Mouse (Mus musculus) neural tube, embryonic 14.5 days (tissue): ENCODE results near the gene Lemd1. TPM values are rescaled to one million over a fixed set of nuclear protein-coding genes. Genes with fewer than 3 reads are reported as not detected.

Experiments
- ATAC-seq: fragments of 200-750 bp; cut with Nextera tagmentation; 2 replicates; pipeline ENCODE4 v1.8.0; 2017; ENCODE audit warnings: low read depth, mild to moderate bottlenecking, moderate TSS enrichment, moderate library complexity
- H3K27ac ChIP-seq: fragments of 300-500 bp; sonication (generic); 2 replicates; pipeline ENCODE4 v1.5.1; 2014; ENCODE audit warnings: low read depth, mild to moderate bottlenecking, control low read depth, low read length, moderate library complexity, mixed read lengths
- H3K27me3 ChIP-seq: fragments of 300-500 bp; sonication (generic); 2 replicates; pipeline ENCODE4 v1.6.1; 2014; ENCODE audit warnings: low read length; ENCODE audit not compliant: control insufficient read depth, insufficient read depth
- H3K36me3 ChIP-seq: fragments of 300-500 bp; sonication (generic); 2 replicates; pipeline ENCODE4 v1.6.1; 2014; ENCODE audit warnings: low read length, mixed read lengths; ENCODE audit not compliant: control insufficient read depth, insufficient read depth
- H3K4me1 ChIP-seq: fragments of 300-500 bp; sonication (generic); 2 replicates; pipeline ENCODE4 v1.6.1; 2014; ENCODE audit warnings: low read length; ENCODE audit not compliant: control insufficient read depth, insufficient read depth
- H3K4me2 ChIP-seq: fragments of 300-500 bp; sonication (generic); 2 replicates; pipeline ENCODE4 v1.6.1; 2014; ENCODE audit warnings: mild to moderate bottlenecking, low read depth, low read length, control low read depth
- H3K4me3 ChIP-seq: fragments of 300-500 bp; sonication (generic); 2 replicates; pipeline ENCODE4 v1.5.1; 2014; ENCODE audit warnings: low read depth, low read length, control low read depth, mixed read lengths
- H3K9ac ChIP-seq: fragments of 300-500 bp; sonication (generic); replicated peaks from 2 replicates; pipeline ENCODE4 v1.6.1; 2014; ENCODE audit warnings: low read depth, mild to moderate bottlenecking, control low read depth, low read length, mixed read lengths
- H3K9me3 ChIP-seq: fragments of 300-500 bp; sonication (generic); 2 replicates; pipeline ENCODE4 v1.6.1; 2016; ENCODE audit warnings: low read length; ENCODE audit not compliant: control insufficient read depth
- WGBS: fragments of 180-500 bp; shearing (Covaris S2); extraction: QIAGEN DNeasy Blood & Tissue Kit; methylation state at CpG from one replicate; pipeline ENCODE4 v1.1.7; 2014; 5-methylcytosine and 5-hydroxymethylcytosine counted together
- polyA plus RNA-seq: library from polyadenylated mRNA; unstranded; fragments of >200 nt; fragmentation: Nextera tagmentation; extraction: Ambion mirVana; gene quantifications from 2 replicates; pipeline ENCODE4 v1.2.1, GENCODE M21; 2014

Lemd1 gene
- polyA plus RNA-seq, 1 experiment from 2014 or later = 25.3 TPM

DNA sequence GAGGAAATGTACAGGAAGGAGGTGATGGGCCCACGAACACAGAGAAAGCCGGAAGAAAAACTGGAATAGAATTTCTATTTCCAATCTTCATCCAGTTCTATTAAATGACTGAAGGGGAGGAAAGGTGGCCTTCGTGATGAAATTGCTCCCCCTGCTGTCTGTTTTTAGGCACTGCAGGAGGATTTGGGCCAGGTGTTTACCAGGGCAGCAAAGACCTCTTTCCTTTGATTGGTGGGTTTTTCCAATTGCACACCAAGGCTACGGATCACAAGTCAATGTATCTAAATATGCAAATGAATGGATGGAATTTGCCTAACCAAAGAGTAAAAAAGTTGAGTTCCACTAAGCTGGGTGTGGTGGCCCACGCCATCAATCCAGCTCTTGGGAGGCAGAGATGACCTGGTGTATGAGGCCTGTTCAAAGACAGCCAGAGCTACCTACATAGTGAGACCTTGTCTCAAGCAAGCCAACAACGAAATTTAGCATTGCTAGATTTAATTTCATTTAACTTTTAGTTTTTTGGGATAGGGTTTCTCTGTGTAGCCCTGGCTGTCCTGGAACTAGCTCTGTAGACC, 46.4 kb downstream of the Lemd1 start:
- ATAC-seq = no peak

DNA sequence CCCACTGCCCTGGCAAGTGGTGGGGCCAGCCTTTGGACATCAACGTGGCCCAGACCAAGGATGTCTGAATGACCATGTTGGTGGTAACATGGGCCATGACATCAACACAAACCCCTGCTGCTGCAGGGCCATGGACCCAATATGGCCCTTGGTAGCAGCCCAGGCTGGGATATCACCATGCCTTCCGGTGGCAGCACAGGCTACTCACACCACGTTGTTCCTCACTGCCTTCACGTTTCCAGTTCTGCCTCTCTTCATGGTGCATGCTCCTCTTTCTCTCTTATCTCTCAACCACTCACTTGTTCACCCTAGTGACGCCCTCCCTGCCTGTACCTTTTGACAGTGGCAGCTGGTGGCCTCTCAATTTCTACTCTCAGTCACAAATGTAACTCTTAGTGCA, 53.8 kb downstream of the Lemd1 start:
- Histone ChIP-seq H3K9me3 (no peaks in the 10 kb centered on the region), H3K4me1 (no peaks in the 10 kb centered on the region), H3K4me3 (no peak overlapping the region), H3K27me3 (no peaks in the 10 kb centered on the region), H3K4me2 (no peak overlapping the region), H3K36me3 (no peaks in the 10 kb centered on the region), H3K9ac (no peak overlapping the region), H3K27ac (no peak overlapping the region)
- WGBS = 61% methylated on average over 4 of the region's 5 CpGs
- no peak for ATAC-seq

More for the DNA sequence above, 46.4 kb downstream of the Lemd1 start:
- 0 out of 2 replicates have a peak, but pooled peaks cover 2% of the 10 kb centered on the region for H3K27me3 ChIP-seq
- WGBS = 26% methylated on average over 6 of the region's 6 CpGs
- H3K9me3 ChIP-seq = no peaks in the 10 kb centered on the region
- H3K9ac ChIP-seq = no peak overlapping the region
- H3K27ac ChIP-seq = no peak overlapping the region
- H3K4me1 ChIP-seq = no peaks in the 10 kb centered on the region
- no peak overlapping the region for H3K4me2 ChIP-seq
- H3K36me3 ChIP-seq = no peaks in the 10 kb centered on the region
- H3K4me3 ChIP-seq = no peak overlapping the region

DNA sequence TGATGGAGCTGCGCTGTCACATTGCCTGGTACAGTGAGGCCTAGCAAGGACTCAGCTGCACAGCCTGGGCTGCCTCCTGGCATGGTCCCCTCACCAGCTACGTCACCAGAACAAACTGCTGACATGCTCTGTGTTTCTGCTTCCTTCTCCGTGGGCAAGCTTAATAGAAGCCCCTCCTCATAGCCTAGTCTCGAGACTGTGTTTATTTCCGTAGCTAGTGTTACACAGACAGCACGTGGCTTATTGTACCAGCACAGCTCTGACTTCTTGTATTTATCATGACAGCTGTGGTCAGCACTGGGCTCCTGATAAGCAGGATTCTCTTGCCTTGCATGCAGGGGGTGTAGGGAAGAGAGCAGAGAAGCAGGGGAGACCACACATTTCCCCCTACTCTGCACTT, 54.9 kb downstream of the Lemd1 start:
- Histone ChIP-seq H3K27me3 (no peaks in the 10 kb centered on the region), H3K9ac (no peak overlapping the region), H3K36me3 (no peaks in the 10 kb centered on the region), H3K27ac (no peak overlapping the region), H3K4me3 (no peak overlapping the region), H3K9me3 (no peaks in the 10 kb centered on the region), H3K4me2 (no peak overlapping the region), H3K4me1 (no peaks in the 10 kb centered on the region)
- WGBS = 69% methylated on average over 6 of the region's 6 CpGs
- ATAC-seq = no peak

DNA sequence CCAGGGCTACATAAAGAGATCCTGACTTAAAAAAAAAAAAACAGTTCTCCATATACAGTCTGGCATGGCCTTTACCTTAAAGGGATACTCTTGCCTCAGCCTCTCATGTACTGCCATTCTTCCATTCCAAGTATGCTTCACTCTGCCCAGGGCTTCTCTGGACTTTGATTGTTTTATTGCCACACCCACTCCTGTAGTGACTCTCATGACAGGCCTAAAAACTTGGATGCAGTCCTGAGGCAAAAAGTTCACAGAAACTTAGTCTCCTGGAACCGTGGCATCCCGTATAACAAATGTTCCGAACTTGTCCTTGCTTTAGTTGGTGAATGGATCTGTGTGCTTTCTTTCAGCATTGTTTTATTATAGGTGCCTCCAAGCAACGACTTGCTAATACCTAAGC, 55.4 kb downstream of the Lemd1 start:
- Histone ChIP-seq H3K4me1 (no peaks in the 10 kb centered on the region), H3K27ac (no peak overlapping the region), H3K4me3 (no peak overlapping the region), H3K27me3 (no peaks in the 10 kb centered on the region), H3K36me3 (no peaks in the 10 kb centered on the region), H3K4me2 (no peak overlapping the region), H3K9ac (no peak overlapping the region), H3K9me3 (no peaks in the 10 kb centered on the region)
- 93% methylated on average over 4 of the region's 4 CpGs for WGBS
- no peak for ATAC-seq

DNA sequence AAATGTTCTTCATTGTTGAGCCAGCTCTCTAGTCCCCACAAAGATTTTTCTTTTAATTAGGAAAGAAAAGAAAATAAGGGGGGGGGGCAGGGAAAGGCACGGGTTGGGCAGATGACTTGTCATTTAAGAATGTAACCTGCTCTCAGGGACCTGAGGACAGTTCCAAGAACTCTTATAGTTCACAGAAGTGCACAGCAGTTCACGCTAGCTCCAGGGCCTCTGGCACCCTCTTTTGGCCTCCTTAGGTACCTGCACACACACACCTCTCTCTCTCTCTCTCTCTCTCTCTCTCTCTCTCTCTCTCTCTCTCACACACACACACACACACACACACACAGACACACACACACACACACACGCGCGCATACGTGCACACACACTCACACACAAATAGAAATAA, 63.2 kb downstream of the Lemd1 start:
- Histone ChIP-seq H3K4me1 (no peaks in the 10 kb centered on the region), H3K9ac (no peak overlapping the region), H3K9me3 (no peaks in the 10 kb centered on the region), H3K36me3 (no peaks in the 10 kb centered on the region), H3K4me2 (no peak overlapping the region), H3K27me3 (no peaks in the 10 kb centered on the region), H3K27ac (no peak overlapping the region), H3K4me3 (no peak overlapping the region)
- 81% methylated on average over 6 of the region's 6 CpGs for WGBS
- no peak for ATAC-seq

DNA sequence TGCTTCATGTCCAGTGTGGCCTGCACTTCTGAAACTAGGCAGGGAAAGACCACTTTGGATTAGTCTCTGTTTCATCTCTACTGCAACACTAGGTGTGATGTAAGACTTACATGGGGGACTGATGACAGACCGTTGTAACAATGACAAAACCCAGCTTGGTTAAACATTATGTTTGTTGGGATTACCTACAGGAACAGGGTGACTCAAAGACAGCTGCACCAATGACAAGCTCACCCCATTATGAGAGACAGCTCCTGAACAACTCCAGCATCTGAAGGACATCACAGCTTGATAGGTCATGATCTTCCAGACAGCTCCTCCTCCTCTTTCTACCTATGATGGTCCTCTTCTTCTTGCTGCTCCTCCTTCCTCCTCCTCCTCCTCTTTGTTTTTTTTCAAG, 69.1 kb downstream of the Lemd1 start:
- no peaks in the 10 kb centered on the region for H3K4me1 ChIP-seq
- no peak for ATAC-seq
- no peak overlapping the region for H3K9ac ChIP-seq
- WGBS = 91% methylated on average over 1 of the region's 1 CpGs
- no peak overlapping the region for H3K27ac ChIP-seq
- no peaks in the 10 kb centered on the region for H3K27me3 ChIP-seq
- H3K36me3 ChIP-seq = no peaks in the 10 kb centered on the region
- H3K4me3 ChIP-seq = no peak overlapping the region
- H3K4me2 ChIP-seq = no peak overlapping the region
- no peaks in the 10 kb centered on the region for H3K9me3 ChIP-seq

DNA sequence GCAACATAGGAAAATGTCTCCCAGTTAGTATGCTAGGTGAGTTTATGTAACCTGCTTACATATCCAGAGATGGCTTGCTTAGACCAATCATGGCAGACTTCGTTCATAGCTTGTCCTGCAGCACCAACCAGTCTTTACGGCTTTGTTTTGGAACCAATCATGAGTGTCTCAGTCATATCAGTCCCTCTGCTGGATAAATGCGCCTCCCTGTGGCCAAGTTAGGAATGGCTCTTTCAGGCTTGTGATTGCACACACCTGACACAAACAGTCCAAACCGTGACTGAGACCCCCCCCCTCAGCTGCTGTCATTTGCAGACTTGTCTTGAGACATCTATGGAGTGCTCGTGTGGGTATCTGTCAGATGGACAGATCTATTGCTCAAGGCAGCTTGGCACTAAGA, 69.8 kb downstream of the Lemd1 start:
- 71% methylated on average over 5 of the region's 5 CpGs for WGBS
- ATAC-seq = no peak
- no peaks in the 10 kb centered on the region for H3K9me3 ChIP-seq

DNA sequence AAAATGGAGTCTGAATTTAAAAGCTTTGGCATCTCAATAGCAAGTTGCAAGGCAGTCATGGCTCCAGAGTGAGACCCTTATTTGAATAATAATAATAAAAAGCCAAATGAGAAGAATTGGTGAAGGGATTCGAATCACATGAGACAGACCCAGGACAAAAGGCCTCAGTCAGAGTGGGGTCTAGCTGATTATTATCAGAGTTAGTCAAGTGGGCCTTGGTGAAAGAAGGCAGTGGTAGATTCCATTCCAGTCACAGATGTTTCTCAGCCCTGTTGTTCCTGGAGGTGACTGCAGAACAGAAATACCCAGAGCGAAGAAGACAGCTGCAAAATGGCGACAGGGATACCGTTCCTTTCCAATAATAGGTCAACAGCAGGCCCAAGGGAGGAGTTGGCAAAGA, 72.4 kb downstream of the Lemd1 start:
- no peak overlapping the region for H3K4me2 ChIP-seq
- no peak overlapping the region for H3K4me3 ChIP-seq
- no peak overlapping the region for H3K9ac ChIP-seq
- WGBS = 76% methylated on average over 4 of the region's 4 CpGs
- H3K9me3 ChIP-seq = no peaks in the 10 kb centered on the region
- no peaks in the 10 kb centered on the region for H3K4me1 ChIP-seq
- ATAC-seq = no peak
- H3K36me3 ChIP-seq = no peaks in the 10 kb centered on the region
- H3K27ac ChIP-seq = no peak overlapping the region
- no peaks in the 10 kb centered on the region for H3K27me3 ChIP-seq

More for the DNA sequence above, 69.8 kb downstream of the Lemd1 start:
- H3K9ac ChIP-seq = no peak overlapping the region
- no peak overlapping the region for H3K27ac ChIP-seq
- no peak overlapping the region for H3K4me2 ChIP-seq
- H3K27me3 ChIP-seq = no peaks in the 10 kb centered on the region
- H3K36me3 ChIP-seq = no peaks in the 10 kb centered on the region
- H3K4me1 ChIP-seq = no peaks in the 10 kb centered on the region
- no peak overlapping the region for H3K4me3 ChIP-seq

DNA sequence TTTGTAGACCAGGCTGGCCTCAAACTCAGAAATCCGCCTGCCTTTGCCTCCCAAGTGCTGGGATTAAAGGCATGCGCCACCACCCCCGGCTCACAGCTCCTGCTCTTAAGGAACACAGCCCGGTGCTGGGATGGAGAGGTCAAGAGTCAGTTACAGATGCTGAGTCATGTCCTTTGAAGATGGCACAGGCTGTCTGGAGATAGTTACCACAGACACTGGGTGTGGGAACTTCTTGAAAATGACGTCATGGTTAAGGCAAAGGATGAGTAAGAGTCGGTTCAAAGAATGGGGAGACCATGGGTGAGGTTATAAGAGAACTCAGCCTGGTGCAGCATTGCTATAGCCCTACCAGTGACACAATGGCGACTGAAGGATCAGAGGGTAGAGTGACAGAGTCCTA, 73.3 kb downstream of the Lemd1 start:
- no peak for ATAC-seq
- WGBS = 76% methylated on average over 7 of the region's 7 CpGs

More for the DNA sequence above, 73.3 kb downstream of the Lemd1 start:
- H3K36me3 ChIP-seq = no peaks in the 10 kb centered on the region
- H3K27me3 ChIP-seq = no peaks in the 10 kb centered on the region
- no peaks in the 10 kb centered on the region for H3K9me3 ChIP-seq
- H3K9ac ChIP-seq = no peak overlapping the region
- no peaks in the 10 kb centered on the region for H3K4me1 ChIP-seq
- H3K4me3 ChIP-seq = no peak overlapping the region
- no peak overlapping the region for H3K4me2 ChIP-seq
- no peak overlapping the region for H3K27ac ChIP-seq
